Mouse (Mus musculus) cerebellum, postnatal 10 days (tissue): Measurements from ENCODE around the gene Plin4.
"Not testable (repeated sequence)": the region's sequence is repeated elsewhere in the genome, so short reads cannot be mapped to it uniquely, and the experiment has no call there.

Experiments
- DNase-seq, 2 experiments: peaks; one replicate each; pipeline ENCODE4 v3.0.0; 2021; ENCODE audit warnings: mixed read lengths in 2 of 2

Plin4 gene

DNA sequence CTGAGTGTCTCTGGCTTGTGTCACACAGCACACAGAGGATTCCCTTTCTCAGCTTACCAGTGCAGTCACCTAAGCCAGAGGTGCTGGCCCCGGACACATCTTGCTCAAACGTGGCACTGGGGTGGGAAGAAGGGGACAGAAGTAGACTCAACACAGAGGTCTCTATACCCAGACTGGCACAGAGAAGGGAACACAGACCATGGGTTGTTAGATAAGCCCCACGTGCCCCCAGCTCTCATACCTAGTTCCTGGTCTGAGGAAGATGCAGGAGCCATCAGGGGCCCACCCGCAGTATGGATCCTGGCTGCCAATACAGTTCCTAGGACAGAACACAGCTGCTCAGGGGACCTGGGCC, 15.7 kb upstream of the Plin4 start:
- no peak for DNase-seq

GRCm38 (mm10) chr17:56124377-56125275, 15.0 kb upstream of the Plin4 start:
- DNase-seq: peak; percentile 80 to 86

DNA sequence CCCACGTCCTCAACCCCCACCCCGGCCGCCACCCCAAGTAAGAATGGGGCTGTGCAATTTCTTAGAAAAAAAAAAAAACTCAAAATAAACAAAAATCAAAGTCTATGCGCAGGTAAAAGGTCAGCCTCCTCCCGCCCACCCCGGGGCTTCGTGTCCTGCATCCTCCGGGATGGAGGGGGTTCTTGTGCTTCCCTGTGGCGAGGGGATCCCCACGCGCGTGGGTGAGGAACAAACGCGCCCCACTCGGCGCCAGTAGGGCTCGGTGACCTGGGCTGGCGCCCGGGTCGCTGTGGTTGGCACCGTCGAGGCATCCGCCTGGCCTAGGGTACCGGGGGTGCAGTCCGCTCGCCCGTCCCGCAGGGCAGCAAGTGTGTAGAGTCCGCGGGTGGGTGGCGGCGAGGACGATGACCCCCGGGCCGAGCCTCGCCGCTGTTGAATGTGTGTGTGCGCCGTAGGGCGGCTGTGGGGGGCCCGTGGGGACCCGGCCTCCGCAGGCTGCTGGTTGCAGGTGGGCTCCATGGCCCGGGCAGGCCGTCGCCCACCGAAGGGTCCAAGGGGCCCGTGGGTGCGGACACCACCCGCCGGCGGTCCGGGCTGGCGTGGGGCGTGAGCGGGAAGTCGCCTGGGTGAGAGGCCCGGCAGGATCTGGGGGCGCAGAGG, 14.2 kb upstream of the Plin4 start:
- no peak for DNase-seq

DNA sequence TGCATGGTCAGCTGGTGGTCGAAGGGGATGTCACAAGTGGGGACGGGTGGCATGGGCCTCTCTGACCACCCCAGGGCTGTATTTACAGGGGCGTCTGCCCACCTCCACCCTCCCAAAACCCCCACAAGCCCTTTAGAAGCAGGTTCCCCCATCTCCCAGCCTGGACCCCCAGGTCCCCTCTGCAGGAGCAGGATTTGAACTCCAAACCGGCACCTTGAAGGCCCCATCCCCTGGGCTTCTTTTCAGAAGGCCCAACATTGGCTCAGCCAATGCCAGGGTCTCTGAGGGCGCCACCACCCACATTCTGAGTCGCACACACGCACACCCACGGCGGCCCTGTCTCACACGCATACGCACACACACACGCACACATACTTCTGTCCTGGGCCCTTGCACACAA, 13.6 kb upstream of the Plin4 start:
- no peak for DNase-seq

DNA sequence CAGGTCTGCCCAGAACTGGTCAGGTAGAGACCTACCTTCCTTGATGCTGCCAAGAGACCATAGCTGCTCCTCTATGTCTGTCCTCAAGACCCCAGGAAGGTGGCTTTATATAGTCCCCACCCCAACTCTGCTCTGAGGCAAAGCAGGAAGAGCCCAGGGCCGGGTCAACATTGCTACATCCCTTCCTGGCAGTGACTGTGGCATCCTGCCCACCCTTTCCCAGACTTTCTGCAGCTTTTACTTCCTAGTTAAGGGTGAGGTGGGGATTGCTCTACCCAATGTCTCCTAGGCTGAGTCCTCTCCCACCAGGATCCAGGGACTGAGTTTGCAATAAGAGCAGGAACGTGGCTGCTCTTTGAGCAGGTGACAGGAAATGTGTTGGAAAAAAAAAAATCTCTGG, 12.2 kb upstream of the Plin4 start, which contains the start of gene Lrg1:
TSS of gene Lrg1 (minus strand) at position 176 of the 400 bp plus-strand sequence.
- DNase-seq: no peak

GRCm38 (mm10) chr17:56119981-56120880, 10.6 kb upstream of the Plin4 start:
- peak; percentile 70 to 74 for DNase-seq

DNA sequence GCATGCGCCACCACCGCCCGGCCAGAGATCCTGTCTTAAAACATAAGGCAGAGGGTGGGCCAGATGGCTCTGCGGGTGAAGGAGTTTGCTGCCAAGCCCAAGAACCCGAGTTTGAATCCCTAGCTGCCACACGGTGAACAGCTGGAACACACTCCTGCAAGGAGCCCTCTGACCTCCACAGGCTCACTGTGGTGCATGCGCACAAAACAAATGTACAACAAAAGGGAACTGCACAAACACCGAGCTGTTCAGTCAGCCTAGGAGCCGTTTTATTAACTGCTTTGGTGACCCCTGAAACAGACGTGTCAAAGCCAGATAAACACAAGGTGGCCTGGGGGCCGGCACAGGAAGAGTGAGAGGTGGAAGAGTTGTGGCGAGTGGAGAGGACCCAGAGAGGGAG, 9.8 kb upstream of the Plin4 start:
- no peak for DNase-seq

GRCm38 (mm10) chr17:56117251-56117710, 7.7 kb upstream of the Plin4 start, which contains the start of gene Plin5:
Gene Plin5 (minus strand): TSS chr17:56117596.
- DNase-seq: peak; percentile 79 to 81

DNA sequence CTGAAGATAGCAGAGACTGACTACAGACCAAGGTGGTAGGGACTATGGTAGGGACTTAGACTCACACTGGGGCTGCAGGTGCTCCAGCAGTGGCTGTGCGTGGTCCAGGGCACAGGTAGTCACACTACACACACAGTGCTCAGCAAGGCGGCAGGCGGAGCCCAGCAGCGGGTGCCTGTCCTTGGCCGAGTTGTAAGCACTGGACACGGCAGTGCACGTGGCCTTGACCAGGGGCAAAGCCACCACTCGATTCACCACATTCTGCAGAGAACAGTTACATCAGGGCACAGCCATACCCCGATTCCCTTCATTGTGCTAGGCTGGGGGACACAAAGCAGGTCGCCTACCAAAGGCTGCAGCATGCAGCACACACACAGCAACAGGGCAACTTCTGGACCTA, 6.6 kb upstream of the Plin4 start:
- no peak for DNase-seq

DNA sequence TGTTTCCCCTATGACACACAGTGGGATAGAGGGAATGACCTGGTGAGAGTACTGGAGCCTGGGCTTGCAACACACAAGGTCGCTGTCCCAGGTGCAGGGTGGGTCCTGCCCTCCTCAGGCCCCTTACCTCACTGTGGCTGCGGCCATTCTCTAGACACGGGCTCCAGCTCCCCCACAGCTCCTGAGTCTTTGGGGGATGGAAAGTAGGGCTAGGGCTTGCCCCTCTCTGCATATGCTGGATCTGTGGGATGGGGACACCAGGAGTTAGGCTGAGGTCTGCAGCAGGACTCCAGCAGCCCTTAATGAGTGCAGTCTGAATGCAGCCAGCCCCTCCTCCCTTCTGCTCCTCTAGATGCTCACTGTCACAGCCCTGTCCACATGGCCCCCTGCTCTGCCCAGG, 3.1 kb upstream of the Plin4 start:
- DNase-seq: no peak

GRCm38 (mm10) chr17:56111864-56112263, 2.3 kb upstream of the Plin4 start:
- peak; percentile 85 to 93 for DNase-seq

- DNase-seq: no peak
Measured at GRCm38 (mm10) chr17:56111021-56111420, 1.4 kb upstream of the Plin4 start.

- peak; percentile 79 to 84 for DNase-seq
Measured at GRCm38 (mm10) chr17:56110571-56110970, 968 bp upstream of the Plin4 start.

DNA sequence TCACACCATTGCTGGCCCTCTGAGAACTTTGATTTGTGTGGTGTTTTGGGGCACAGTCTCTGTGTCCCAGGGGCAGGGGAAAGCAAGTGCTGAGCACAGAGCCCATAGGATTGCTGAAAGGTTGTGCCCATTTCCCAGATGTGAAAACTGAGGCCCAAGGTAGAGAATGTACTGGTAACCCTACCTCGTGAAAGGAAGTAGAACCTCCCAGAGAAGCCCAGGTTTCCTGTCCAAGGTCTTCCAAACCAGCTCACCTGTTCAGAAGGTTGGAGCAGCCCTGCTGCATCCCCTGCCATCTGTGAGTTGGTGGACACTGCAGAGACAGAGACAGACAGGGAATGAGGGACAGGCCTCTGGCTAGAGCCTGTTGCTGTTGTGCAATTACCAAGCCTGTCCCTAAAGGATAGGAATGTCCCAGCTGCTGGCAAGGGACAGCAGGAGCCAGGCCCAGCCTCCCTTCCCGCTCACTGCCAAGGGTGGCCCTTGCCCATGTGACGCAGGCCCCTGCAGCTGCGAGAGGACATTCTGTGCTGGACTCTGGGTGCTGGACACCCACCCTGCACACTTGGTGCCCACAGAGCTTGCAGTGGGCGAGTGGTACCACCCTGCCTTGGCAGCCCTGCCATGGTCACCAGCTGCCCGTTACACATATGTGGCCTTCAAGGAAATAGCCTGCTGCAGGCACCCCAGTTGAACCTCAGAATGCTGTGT, 1.1 kb downstream of the Plin4 start:
- no peak for DNase-seq

- no peak for DNase-seq
Measured at GRCm38 (mm10) chr17:56107736-56108135, 1.9 kb downstream of the Plin4 start.

DNA sequence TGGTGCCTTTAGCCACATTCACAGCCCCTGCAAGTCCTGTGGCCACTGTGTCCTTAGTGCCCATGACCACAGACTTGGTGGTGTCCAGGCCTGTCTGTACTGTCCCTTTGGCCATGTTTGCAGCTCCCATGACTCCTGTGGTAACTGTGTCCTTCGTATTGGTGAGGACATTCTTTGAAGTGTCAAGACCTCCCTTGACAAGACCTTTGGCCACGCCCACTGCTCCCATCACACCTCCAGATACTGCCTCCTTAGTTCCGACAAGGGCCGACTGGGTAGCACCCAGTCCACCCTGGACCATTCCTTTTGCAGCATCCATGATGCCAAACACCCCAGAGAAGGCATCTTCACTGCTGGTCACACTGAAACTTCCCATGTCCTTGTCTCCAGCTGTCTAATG, 2.6 kb downstream of the Plin4 start:
- DNase-seq: no peak

- not testable (repeated sequence) for DNase-seq
Measured at GRCm38 (mm10) chr17:56106436-56106835, 3.2 kb downstream of the Plin4 start.

GRCm38 (mm10) chr17:56104821-56105220, 4.8 kb downstream of the Plin4 start:
- not testable (repeated sequence) for DNase-seq

GRCm38 (mm10) chr17:56103465-56104285, 5.9 kb downstream of the Plin4 start:
- DNase-seq: no peak

GRCm38 (mm10) chr17:56102927-56103326, 6.7 kb downstream of the Plin4 start:
- DNase-seq: no peak

GRCm38 (mm10) chr17:56102158-56102557, 7.4 kb downstream of the Plin4 start:
- DNase-seq: no peak
